Mouse (Mus musculus) mouse embryonic stem cell (cell line): Measurements from ENCODE around the gene Ifit3.
"Not testable (repeated sequence)": the region's sequence is repeated elsewhere in the genome, so short reads cannot be mapped to it uniquely, and the experiment has no call there.

Experiments
- in situ Hi-C, 2 experiments: fragments of 300-500 bp; cut with MboI; formaldehyde crosslinking; loops; 1 replicate in 1 of 2; 3 replicates in 1 of 2; pipeline ENCODE4 v1.14.3; 2019 to 2020; ENCODE audit warnings: low sequenced_read_pairs in 2 of 2, low pct_unique_long_range_greater_than_20kb in 1 of 2, mixed read lengths in 1 of 2; ENCODE audit not compliant: unreplicated experiment in 1 of 2

Ifit3 gene

DNA sequence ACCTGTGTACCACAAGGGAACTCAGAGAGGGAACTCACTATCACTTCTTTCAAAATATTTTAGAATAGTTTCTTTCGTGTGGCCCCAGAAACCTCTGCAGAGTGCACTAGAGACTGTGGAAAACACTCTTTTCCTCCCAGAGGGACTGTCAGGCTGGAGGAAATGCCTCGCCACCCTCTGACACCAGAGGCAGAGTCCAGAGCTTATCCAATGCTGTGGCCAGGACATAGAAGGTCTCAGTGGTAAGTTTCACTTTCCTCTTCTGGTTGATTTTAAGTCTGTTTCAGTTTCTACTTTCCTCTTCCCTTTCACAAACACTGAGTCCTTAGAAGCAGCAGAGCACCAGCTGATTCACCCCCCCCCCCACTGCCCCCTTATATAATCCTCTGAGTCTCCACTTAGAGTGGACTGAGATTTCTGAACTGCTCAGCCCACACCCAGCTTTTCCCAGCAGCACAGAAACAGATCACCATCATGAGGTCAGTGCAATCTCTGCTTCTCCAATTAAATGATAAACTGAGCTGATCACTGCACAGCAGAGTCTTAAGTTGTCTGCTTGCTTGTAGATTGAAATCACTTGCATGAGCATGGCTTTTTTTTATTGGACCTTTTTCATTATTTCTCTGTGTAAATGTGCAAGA lies at the start of gene Ifit3:
Gene Ifit3, plus strand, starts transcription at position 406 of the 641 bp plus-strand sequence.
- in situ Hi-C loops = not testable (repeated sequence)

DNA sequence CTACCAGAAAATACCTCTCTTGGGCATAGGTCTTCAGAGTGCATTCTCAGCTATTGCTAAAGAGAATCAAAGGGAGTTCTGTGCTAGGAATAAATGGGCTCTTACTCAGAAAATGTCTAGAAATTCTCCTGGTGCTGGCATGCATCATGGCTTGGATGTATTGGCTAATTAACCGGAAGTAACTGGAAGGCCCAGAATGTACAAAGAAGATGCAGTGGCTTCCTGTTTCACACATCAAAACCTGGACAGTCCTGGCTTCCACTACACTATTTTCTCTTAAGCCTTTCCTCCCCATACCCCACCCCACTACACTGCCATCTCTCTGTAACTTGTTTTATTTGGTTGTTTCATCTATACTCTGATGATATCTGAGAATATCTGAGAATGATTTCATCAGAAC lies 43.9 kb upstream of the Ifit3 start:
- in situ Hi-C loops = no loop called here

DNA sequence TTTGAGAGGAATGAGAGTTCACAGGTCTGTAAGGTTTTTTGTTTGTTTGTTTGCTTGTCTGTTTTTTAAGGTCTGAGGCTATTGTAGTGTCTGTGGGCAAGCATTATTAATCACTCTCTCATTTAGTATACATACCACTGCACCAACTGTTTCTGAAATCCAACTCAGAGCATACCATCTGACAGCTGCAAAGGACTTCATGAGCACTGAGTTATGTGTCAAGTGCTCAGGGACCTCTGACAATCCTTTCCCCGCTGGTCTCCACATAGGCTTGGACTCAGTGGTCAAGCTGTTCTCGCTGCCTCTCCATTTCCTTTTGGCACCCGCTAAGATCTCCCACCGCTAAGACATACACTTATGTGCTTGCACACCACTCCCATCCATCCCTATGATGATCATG lies 37.1 kb upstream of the Ifit3 start:
- in situ Hi-C loops = loop anchor here in 1 of 2 experiments (5.0 kb wide), 1 partner anchor 116 kb away; no protein-coding TSS in a partner anchor

DNA sequence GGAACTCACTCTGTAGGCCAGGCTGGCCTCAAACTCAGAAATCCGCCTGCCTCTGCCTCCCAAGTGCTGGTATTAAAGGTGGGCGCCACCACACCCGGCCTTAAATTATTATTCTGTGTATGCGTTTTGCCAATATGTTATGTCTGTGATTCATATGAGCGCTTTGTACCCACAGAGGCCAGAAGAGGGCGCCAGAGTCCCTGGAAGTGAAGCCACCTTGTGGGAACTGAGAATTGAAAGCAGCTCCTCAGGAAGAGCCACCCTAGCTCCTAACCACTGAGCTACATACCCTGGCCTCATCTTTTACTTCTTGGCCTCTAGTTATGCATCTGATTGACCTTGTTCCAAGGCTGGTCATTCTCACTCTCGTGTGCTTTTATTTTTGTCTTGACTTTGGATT lies 35.4 kb upstream of the Ifit3 start:
- in situ Hi-C loops = loop anchor here in 1 of 2 experiments (5.0 kb wide), 1 partner anchor 114 kb away; no protein-coding TSS in a partner anchor

DNA sequence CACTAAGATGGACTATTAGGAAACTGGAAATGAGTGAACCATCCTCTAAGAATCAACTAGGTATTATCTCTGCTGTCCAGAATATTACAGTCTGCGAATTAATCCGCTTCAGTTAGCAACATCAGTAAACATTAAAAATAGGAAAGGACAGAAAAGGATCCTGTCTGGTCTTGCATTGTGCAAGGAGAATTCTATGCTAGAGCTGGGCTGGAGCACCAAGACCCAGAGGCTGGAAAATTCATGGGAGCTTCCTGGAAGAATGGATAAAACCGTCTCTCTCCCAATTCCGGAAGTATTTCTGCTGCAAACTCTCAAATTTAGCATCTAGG lies 33.2 kb upstream of the Ifit3 start:
- in situ Hi-C loops = no loop called here

DNA sequence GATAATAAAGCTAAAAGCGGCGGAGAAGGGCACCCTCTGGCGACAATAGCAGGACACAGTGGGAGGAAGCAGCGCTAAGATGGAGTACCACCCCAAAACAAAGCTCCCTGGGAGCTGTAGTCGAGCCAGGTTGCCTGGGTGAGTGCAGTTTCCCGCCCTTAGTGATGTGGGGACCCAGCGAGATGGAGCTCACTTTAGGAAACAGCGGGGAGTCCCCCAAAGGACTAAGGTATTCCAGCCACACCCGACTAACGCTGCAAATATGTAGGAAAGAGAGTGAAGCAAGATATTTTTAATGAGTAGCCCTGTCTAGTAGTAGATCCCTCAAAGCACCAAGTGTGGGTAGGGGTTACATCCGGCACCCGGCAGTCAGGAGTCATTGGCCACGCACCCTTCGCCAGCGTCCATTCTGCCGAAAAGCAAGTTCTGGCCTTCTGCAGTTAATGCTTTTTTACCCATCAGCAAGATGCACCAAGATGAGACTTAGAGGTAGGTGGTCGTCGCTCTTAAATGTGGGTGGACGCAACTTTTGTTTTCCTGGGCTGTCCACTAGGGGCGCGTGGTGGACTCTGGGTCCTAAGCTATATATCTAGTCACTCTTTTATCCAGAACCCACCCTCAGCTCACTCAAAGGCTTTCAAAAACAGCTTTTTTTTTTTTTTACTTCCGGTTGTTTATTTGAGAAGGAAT lies 32.7 kb upstream of the Ifit3 start, which contains the start of gene Ifit2:
Gene Ifit2, plus strand, starts transcription at position 161 of the 690 bp plus-strand sequence.
- in situ Hi-C loops = no loop called here

DNA sequence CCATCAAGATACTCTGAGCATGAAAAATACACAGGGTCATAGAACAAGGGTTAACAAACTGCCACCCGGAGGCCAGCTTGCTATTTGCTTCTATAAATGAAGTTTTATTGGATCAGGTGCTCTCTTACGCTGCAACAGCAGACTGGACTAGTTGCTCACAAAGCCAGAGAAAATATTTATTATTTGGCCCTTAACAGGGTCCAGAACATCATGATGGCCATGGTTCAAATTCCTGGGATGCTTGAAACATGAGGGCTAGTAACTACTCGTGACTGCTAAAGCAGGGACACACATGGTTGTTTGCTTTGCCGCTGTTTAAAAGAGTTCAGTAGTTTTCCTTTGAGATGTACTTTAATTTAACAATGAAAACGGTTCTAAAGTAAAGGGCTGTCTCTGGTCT lies 31.4 kb upstream of the Ifit3 start:
- in situ Hi-C loops = no loop called here

DNA sequence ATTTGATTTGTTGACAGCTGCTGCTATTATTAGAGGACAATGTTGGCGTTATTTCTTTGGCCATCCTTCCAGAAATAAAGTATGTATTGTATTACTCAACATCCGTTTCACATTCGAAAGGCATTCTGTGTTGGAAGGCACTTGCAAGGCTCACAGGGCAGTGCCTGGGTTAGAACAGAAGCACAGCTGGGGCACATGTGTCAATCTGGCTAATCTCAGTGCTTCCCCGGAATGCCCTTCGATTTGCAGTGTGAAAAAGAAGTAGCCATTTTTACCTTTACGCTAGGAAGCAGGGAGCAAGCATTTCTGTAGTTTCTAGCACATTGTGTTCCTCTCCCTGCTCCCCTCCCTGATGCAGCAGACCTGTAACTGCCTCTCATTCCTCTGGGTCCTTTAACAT lies 30.3 kb upstream of the Ifit3 start:
- in situ Hi-C loops = no loop called here

DNA sequence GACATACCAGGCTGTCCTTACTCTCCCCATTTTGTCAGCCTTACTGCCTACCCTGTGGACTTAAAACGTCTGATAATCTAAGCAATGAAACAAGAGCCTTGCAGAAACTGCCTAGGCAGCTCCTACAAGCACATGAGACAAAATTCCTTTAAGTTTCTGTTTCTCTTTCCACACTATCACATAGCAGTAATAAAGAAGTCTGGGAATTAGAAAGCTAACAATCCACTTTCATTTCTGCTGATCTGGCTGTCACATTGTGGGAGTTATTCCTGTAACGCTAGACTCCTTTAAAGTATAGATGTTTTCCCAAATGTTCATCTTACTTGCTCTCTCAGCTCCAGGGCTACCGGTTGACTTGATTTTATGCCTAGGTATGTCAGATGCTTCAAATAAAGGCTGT lies 29.8 kb upstream of the Ifit3 start:
- in situ Hi-C loops = no loop called here

DNA sequence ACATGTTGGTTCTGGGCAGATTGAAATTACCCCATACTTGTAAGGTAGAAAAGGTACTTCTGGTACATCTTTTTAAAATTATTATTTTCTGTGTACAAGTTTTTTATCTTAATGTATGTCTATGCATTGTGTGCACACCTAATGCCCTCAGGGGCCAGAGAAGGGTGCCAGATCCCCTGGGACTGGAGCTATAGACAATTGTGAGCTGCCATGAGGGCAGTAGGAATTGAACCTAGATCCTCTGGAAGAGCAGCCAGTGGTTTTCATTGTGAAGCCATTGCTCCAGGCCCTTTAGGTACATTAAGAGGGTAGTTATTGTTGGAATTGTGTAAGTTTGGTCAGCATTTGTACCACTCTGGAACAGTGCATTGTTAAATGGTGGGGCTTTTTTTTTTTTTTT lies 29.3 kb upstream of the Ifit3 start:
- in situ Hi-C loops = no loop called here

DNA sequence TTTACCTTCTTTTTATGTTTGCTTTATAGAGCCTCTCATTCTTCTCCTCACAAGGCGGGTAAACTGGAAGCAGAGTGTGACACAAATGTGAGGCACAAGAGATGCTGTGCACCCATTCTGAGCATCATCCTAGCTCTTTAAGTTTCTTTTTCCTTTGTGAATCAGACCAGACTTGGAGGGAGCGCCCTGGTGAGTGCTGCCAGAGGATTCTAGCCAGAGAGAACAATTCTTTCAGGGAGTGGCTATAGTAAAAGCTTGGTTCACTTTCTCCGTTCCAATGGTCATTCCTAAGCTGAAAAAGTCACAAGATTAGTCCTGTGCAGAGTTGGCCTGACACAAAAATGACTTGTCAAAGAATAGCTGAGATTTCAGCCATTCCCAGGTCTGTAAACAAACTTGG lies 26.7 kb upstream of the Ifit3 start:
- in situ Hi-C loops = no loop called here

DNA sequence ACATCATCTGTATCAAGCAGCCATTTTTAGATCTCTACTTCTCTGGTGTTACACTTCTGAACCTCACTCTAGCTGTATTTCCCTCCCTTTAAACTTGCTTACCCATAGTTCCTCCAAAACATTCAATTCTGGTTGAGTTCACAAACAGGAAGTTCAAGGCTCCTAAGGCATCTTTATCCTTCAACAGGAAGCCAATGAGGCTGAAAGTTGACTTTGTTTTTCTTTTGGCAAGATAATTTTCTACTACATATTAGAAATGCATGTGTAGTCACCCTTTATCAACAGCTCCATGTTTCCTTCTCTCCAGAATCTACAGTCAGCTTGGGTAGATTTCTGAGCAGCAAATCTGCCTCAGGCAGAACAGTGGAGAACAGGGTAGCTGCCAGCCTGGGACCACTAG lies 20.8 kb upstream of the Ifit3 start:
- in situ Hi-C loops = no loop called here

DNA sequence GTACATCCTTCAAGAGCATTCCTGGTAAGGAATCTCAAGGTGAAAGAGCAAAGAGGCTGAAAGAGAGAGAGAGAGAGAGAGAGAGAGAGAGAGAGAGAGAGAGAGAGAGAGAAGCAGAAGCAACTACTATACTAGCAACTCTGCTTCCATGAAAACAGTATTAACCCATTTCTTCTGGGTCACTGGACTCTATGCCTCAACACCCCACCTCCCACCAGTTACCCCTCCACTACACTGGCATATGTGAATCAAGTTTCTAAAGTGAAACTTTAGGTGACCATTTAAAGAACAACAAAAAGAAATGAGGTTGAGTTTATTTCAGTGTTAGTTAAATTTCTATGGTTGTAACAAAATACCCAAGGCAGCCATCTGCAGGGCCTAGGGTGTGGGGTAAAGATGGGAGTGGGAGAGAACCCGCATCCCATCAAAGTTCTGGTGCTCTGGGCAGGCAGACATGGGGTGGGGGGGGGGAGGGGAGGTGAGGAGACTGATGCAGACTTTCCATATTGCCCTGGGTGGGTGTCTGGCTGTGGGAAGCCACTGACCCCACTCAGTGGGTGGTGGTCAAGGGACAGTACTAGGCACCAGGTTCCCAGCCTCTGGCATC lies 17.1 kb upstream of the Ifit3 start:
- in situ Hi-C loops = no loop called here

DNA sequence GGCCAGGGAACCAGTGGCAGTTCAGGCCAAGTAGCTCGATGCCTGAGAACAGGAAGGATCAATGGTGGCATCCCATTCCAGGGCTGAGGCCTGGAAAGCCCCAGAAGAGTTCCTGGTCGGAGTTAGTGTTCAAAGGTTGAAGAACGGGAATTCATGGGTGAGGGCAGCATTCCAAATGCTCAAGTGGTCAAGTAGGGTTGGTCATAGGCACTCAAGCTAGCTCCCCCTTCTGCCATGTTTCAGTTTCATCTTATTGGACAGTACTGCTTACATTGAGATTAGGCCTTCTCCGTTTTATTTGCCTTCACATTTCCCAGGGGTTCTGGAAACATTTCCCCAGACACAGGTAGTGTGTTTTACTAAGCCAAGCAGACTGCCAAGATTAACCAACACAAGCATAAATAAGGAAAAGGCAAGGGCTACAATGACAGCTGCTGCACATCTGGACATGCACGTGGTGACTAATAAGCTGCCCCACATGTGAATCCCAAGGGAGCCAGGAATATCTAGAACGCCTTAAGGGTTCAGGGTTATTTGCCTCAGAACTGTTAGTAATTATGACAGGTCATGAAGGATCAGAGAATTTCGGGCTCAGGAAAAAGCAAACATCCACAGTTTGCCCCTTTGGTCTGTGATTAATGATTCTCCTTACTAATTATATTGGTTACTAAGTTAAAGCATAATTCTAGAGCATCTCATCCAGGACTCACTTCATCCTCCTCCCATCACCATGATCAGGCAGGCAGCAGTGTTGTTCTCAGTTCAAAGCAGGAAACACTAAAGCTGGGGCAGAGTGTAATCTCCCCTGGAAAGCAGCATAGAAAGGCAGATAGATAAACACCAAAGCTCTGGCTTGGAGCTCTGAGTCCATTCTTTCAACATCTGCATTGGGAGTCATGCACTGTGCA lies 14.1 kb upstream of the Ifit3 start:
- in situ Hi-C loops = no loop called here

DNA sequence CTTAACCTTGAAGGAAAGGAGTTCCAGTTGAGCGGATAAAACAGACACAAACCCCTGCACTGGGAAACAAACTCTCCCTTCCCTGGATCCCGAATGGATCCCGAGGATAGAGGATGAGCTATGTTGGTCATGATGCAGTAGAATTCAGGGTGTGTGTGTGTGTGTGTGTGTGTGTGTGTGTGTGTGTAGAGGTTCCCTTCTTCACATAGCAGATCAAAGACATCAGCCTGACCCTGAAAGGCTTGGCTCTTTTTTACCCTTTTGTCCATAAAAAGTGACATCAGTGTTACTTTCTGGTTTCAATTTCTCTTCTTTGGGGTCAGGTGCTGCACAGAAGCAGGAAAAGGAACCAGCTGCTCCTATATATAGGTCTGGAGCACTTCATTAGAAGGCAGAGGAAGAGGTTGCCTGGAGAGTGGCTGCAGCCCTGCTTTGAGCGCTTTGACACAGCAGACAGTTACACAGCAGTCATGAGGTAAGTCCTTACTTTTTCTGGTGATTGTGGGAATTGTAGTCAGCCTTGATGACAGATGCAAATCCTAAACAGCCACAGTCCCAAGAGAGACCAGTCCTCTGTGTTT lies 13.3 kb upstream of the Ifit3 start:
- in situ Hi-C loops = no loop called here

DNA sequence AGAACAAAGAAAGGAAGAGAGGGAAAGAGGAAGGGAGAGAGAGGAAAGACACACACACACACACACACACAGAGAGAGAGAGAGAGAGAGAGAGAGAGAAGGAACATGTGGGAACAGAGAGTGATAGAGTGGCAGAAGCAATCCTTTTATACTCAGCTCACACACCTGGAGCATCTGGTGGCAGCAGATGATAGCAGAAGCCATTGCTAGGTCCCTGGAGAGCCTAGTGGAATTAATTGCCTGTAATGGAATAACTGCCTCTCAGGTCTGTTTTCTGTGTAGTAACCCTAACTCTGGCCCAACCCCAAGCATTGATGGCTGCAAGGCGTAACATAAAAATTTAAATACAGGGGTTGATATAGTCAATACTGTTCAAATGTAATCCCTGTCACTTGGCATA lies 12.3 kb upstream of the Ifit3 start:
- in situ Hi-C loops = no loop called here

DNA sequence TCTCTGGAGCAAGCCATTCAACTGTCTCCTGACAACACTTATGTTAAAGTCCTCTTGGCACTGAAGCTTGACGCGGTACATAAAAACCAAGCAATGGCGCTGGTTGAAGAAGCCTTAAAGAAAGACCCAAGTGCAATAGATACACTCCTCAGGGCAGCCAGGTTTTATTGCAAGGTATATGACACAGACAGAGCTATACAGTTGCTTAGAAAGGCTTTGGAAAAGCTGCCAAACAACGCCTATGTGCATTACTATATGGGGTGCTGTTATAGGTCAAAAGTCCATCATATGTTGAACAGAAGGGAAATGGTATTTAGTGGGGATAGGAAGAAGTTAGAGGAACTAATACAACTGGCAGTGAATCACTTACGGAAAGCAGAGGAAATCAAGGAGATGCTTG lies 9.7 kb upstream of the Ifit3 start:
- in situ Hi-C loops = no loop called here

DNA sequence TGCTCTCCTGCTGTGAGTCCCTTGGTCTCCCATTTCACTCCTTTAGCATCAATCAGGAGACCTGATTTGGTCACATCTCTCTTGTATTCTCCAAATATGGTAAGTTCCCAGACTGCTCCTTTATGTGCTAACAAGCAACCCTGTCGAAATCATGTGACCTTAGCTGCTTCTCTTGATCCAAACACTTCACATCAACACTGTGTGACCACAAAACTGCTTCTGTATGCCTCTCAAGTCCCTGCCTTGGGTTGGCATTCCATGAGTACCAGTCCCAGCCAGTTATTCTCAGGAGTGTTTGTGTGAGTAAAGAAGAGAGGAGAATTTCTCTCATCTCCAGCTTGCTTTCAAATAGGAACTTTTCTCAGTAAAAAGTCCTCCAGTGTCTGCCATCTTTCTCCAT lies 6.2 kb upstream of the Ifit3 start:
- in situ Hi-C loops = no loop called here

DNA sequence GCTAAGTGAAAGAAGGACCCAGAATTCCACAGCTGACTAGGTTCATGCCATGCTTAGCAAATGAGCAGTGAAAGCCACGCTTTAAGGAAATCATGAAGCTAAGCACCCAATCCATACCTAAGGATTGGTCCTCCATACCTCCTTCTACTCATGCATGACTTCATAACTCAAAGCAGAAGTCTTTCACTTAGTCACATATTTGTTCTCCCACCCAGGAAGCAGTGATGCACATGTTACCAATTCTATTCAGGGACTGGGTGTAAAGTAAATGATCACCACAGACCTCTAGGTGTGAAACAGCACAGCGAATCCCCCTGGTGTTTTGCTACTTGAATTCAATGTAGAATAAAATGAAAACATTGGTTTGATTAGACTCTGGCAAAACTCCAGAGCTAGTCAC lies 635 bp upstream of the Ifit3 start:
- in situ Hi-C loops = not testable (repeated sequence)
